Mouse (Mus musculus): ENCODE results near the gene D330045A20Rik.

- TF ChIP-seq CTCF (IDR thresholded peaks at IDR 0.05) (no peak), EP300 (IDR thresholded peaks at IDR 0.05) (no peak)
Measured at GRCm38 (mm10) chrX:139562255-139562924, 82.2 kb downstream of the D330045A20Rik start.

Measured in lung, postnatal 0 days (tissue).